Mouse (Mus musculus): ENCODE data around the gene Pkdrej. TPM values are rescaled to one million over a fixed set of nuclear protein-coding genes. Genes with fewer than 3 reads are reported as not detected.

Gene Pkdrej
- total RNA-seq, 2 experiments from 2014 or later: not detected

DNA sequence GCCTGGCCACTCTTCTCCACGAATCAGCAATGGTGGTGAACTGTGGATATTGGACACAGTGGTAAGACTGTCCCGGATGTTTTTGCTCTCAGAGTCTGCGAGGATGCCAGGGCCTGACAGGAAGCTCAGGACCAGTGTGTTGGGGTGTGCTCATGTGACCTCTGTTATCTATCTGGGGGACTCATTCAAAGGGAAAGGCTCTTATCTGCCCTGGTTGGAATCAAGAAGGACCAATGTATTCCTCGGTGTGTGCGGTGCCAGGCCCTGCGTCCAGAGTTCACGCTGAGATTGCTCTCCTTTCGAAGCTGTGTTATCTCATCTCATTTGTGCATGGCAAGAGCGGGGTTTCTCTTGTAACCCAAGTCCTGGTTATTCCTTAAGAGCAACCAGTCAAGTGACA is 47.1 kb downstream of the Pkdrej start:
- ATAC-seq (replicated peaks; ENCODE audit: low FRiP score, poor library complexity, severe bottlenecking): no peak

- no peak for ATAC-seq (replicated peaks; ENCODE audit: low FRiP score, poor library complexity, severe bottlenecking)
Observed at GRCm38 (mm10) chr15:85772146-85772740, 49.3 kb downstream of the Pkdrej start.

DNA sequence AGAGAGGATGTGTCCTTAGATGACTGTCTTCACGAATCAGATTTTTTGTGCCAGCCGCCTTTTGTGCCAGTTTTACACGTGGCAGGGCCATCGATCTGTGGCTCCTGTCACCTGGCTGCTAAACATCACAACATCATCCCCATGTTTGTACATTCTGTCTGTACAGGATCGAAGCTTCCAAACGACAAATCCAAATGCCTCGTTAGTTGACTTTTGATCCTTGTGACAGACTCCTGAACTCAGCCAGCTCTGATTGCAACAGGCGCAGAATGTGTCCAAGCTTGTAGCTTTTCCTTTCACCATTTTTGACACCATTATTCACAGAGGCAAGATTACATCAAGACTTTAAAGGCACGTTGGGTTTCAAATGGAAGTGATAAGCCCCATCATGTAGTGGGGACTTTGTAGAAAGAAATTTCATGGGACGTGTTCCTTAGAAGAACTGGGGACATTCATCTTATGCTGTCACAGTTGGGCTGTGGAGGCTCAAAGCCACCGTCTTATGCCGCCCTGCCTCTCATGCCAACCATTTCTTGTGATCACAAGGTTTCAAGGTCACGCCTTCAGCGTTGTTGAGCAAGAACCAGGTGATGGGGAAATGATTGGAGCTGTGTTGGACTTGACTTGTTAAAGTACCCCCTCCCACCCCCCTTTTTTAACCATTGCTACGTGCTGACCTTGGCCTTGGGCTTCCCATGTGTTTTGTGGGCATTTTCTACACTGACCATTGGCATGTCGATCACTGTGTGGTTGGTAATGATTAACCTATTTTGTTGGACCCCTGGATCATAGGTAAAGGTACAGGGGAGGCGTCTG is 50.0 kb downstream of the Pkdrej start:
- no peak for ATAC-seq (replicated peaks; ENCODE audit: low FRiP score, poor library complexity, severe bottlenecking)

DNA sequence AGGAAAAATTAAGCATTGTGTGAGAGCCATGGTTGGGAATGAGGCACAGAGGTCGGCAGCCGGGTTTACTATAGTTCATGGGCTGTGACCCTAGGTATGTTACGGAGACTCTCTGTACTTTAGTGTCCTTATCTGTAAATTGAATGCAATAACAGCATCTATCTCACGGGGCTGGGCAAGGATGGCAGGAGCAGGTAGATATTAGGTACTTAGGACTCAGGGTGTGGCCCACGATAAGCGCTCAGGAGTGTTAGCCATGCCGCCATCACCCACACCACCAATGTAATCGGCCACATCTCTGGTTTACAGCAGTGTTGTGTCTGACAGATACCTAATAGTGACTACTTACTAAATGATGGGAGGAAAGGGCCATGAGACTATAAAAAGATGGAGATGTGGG is 52.5 kb downstream of the Pkdrej start:
- ATAC-seq (replicated peaks; ENCODE audit: low FRiP score, poor library complexity, severe bottlenecking): no peak

- no peak for ATAC-seq (replicated peaks; ENCODE audit: low FRiP score, poor library complexity, severe bottlenecking)
Observed at GRCm38 (mm10) chr15:85766677-85767076, 54.9 kb downstream of the Pkdrej start.

DNA sequence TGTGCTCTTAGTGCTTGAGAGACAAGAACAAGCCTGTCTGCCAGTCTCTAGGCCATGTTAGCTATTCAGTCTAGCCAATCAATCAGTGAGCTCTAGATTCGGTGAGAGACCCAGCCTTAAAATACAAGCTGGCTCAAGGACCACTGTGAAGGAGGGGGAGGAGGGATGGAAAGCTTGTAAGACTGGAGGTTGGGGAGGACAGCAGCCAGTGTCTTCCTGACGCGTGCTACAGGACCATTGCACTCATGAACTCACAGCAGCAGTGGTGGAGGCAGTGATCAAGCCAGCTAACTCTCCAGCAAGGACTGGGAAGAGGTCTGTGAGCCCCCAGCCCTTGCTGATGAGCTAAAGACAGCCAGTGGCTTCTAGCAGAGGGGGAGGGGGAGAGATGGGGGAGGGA is 56.5 kb downstream of the Pkdrej start:
- no peak for ATAC-seq (replicated peaks; ENCODE audit: low FRiP score, poor library complexity, severe bottlenecking)

Other genes starting within 250 kb of the Pkdrej start
- not detected in 2 replicates for gene Wnt7b, start 239.3 kb downstream of the Pkdrej start, total RNA-seq (2015; ENCODE audit: low replicate concordance)
- gene Wnt7b, start 239.3 kb downstream of the Pkdrej start, total RNA-seq (2017; ENCODE audit: low replicate concordance): not detected in 2 replicates
- not detected in 2 replicates for gene Ppara, start 86.8 kb downstream of the Pkdrej start, total RNA-seq (2015; ENCODE audit: low replicate concordance)
- gene Ppara, start 86.8 kb downstream of the Pkdrej start, total RNA-seq (2017; ENCODE audit: low replicate concordance): not detected in 2 replicates
- 4.6 TPM in 1 of 2 replicates, not detected in the other for gene Cdpf1, start 10.0 kb downstream of the Pkdrej start, total RNA-seq (2015; ENCODE audit: low replicate concordance)
- gene Cdpf1, start 10.0 kb downstream of the Pkdrej start, total RNA-seq (2017; ENCODE audit: low replicate concordance): 3.2 and 5.8 TPM in 2 replicates
- gene Ttc38, start 10.6 kb upstream of the Pkdrej start, total RNA-seq (2015; ENCODE audit: low replicate concordance): 0.42 and 1.1 TPM in 2 replicates
- gene Ttc38, start 10.6 kb upstream of the Pkdrej start, total RNA-seq (2017; ENCODE audit: low replicate concordance): 2.0 and 5.9 TPM in 2 replicates
- 53.0 and 55.3 TPM in 2 replicates for gene Gtse1, start 38.0 kb upstream of the Pkdrej start, total RNA-seq (2015; ENCODE audit: low replicate concordance)
- 71.8 and 75.2 TPM in 2 replicates for gene Gtse1, start 38.0 kb upstream of the Pkdrej start, total RNA-seq (2017; ENCODE audit: low replicate concordance)
- gene Trmu, start 57.6 kb upstream of the Pkdrej start, total RNA-seq (2015; ENCODE audit: low replicate concordance): 4.3 and 10.9 TPM in 2 replicates
- 6.2 and 11.2 TPM in 2 replicates for gene Trmu, start 57.6 kb upstream of the Pkdrej start, total RNA-seq (2017; ENCODE audit: low replicate concordance)
- gene Celsr1, start 212.0 kb upstream of the Pkdrej start, total RNA-seq (2015; ENCODE audit: low replicate concordance): 1.1 and 1.3 TPM in 2 replicates
- 0.30 and 0.39 TPM in 2 replicates for gene Celsr1, start 212.0 kb upstream of the Pkdrej start, total RNA-seq (2017; ENCODE audit: low replicate concordance)
- gene Gramd4, start 236.0 kb upstream of the Pkdrej start, total RNA-seq (2015; ENCODE audit: low replicate concordance): 10.8 and 16.8 TPM in 2 replicates
- 18.9 and 37.5 TPM in 2 replicates for gene Gramd4, start 236.0 kb upstream of the Pkdrej start, total RNA-seq (2017; ENCODE audit: low replicate concordance)

Data from erythroid progenitor cell, adult 5-6 weeks (primary cell).